Mouse (Mus musculus) hindbrain, embryonic 12.5 days (tissue): ENCODE results near the gene Acrbp. TPM values are rescaled to one million over a fixed set of nuclear protein-coding genes. Genes with fewer than 3 reads are reported as not detected.

Source experiments
- ATAC-seq: fragments of 200-750 bp; cut with Nextera tagmentation; 2 replicates; pipeline ENCODE4 v1.8.0; 2017; ENCODE audit warnings: moderate TSS enrichment; ENCODE audit not compliant: low FRiP score
- H3K27ac ChIP-seq: fragments of 300-500 bp; sonication (generic); 2 replicates; pipeline ENCODE4 v1.5.1; 2016; ENCODE audit warnings: mild to moderate bottlenecking
- H3K27me3 ChIP-seq: fragments of 300-500 bp; sonication (generic); 2 replicates; pipeline ENCODE4 v1.6.1; 2016; ENCODE audit warnings: mild to moderate bottlenecking
- H3K36me3 ChIP-seq: fragments of 300-500 bp; sonication (generic); 2 replicates; pipeline ENCODE4 v1.6.1; 2016; ENCODE audit warnings: mild to moderate bottlenecking
- H3K4me1 ChIP-seq: fragments of 300-500 bp; sonication (generic); 2 replicates; pipeline ENCODE4 v1.6.1; 2016
- H3K4me2 ChIP-seq: fragments of 300-500 bp; sonication (generic); replicated peaks from 2 replicates; pipeline ENCODE4 v1.6.1; 2016; ENCODE audit warnings: mild to moderate bottlenecking
- H3K4me3 ChIP-seq: fragments of 300-500 bp; sonication (generic); 2 replicates; pipeline ENCODE4 v1.5.1; 2016; ENCODE audit warnings: mild to moderate bottlenecking
- H3K9ac ChIP-seq: fragments of 300-500 bp; sonication (generic); 2 replicates; pipeline ENCODE4 v1.6.1; 2016; ENCODE audit warnings: mild to moderate bottlenecking, moderate library complexity
- H3K9me3 ChIP-seq: fragments of 300-500 bp; sonication (generic); replicated peaks from 2 replicates; pipeline ENCODE4 v1.6.1; 2016; ENCODE audit warnings: mild to moderate bottlenecking
- WGBS: fragments of 180-500 bp; shearing (Covaris S2); methylation state at CpG from one replicate; pipeline ENCODE4 v1.1.7; 2016; 5-methylcytosine and 5-hydroxymethylcytosine counted together
- microRNA-seq: library from miRNA; unstranded; fragments of <30 nt; microRNA quantifications from one replicate; pipeline ENCODE4, GENCODE M21; 2017
- polyA plus RNA-seq: library from polyadenylated mRNA; unstranded; fragments of >200 nt; fragmentation: Nextera tagmentation; extraction: Ambion mirVana; gene quantifications from 2 replicates; pipeline ENCODE4 v1.2.1, GENCODE M21; 2016

Acrbp gene
- polyA plus RNA-seq, 1 experiment from 2014 or later: 18.3 TPM

DNA sequence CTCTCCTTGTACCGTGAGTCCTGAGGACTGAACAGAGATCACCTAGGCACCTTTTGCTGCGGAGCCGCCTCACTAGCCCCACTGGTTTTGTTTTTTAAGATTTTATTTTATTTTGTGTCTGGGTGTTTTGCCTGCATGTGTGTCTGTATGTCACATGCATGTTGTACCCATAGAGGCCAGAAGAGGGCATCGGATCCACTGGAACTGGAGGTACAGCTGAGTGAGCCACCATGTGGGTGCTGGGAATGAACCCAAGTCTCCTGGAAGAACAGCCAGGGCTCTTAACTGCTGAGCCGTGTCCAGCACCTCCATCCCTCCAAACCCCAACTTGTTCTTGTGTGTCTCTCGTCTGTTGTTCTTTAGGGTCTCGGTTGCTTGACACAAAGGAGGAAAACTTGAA, 61.4 kb downstream of the Acrbp start:
- 92% methylated on average over 7 of the region's 7 CpGs for WGBS
- H3K4me1 ChIP-seq: no peaks in the 10 kb centered on the region
- ATAC-seq: no peak
- no peak overlapping the region for H3K4me3 ChIP-seq
- no peak overlapping the region for H3K27ac ChIP-seq
- no peaks in the 10 kb centered on the region for H3K9me3 ChIP-seq
- peaks cover 97% of the 10 kb centered on the region for H3K36me3 ChIP-seq
- no peak overlapping the region for H3K4me2 ChIP-seq
- no peaks in the 10 kb centered on the region for H3K27me3 ChIP-seq
- no peak overlapping the region for H3K9ac ChIP-seq

DNA sequence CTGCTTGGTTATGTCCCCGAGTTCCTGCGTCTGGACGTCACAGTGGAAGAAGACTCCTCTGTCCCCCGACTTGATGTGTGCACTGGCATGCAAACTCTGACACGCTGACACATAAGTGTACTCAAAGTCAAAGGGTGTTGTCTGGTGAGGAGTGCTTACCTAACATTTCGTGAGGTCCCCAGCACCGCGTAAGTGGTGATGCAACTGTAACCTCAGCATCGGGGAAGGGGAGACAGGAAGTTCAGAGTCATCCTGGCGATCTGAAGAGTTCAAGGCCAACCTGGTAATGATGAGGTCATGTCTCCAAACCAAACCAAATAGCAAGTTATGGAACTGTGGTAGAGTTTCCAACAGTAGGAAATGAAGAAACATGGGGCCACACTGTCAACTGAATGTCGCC, 63.1 kb downstream of the Acrbp start:
- Histone ChIP-seq H3K9ac (no peak overlapping the region), H3K4me1 (no peaks in the 10 kb centered on the region)

More for the DNA sequence above, 63.1 kb downstream of the Acrbp start:
- no peak for ATAC-seq
- no peaks in the 10 kb centered on the region for H3K9me3 ChIP-seq
- no peak overlapping the region for H3K4me2 ChIP-seq
- no peaks in the 10 kb centered on the region for H3K27me3 ChIP-seq
- H3K36me3 ChIP-seq: peaks cover 96% of the 10 kb centered on the region
- no peak overlapping the region for H3K27ac ChIP-seq
- no peak overlapping the region for H3K4me3 ChIP-seq
- 94% methylated on average over 11 of the region's 11 CpGs for WGBS

Small RNA genes within 50 kb of the gene (microRNA-seq; reads per million reads assigned to microRNA genes)
- gene Mir7045: 0.81 reads per million

Other genes starting within 250 kb of the Acrbp start
- 8.7 and 9.2 TPM in 2 replicates for gene Spsb2, start 241.0 kb upstream of the Acrbp start, polyA plus RNA-seq
- 481 and 483 TPM in 2 replicates for gene Tpi1, start 235.4 kb upstream of the Acrbp start, polyA plus RNA-seq
- gene Usp5, start 220.2 kb upstream of the Acrbp start, polyA plus RNA-seq: 200 and 202 TPM in 2 replicates
- gene Cdca3, start 220.1 kb upstream of the Acrbp start, polyA plus RNA-seq: 111 and 120 TPM in 2 replicates
- gene Gnb3, start 209.4 kb upstream of the Acrbp start, polyA plus RNA-seq: 0.52 and 0.92 TPM in 2 replicates
- gene P3h3, start 191.9 kb upstream of the Acrbp start, polyA plus RNA-seq: 34.5 and 39.6 TPM in 2 replicates
- gene Gpr162, start 185.7 kb upstream of the Acrbp start, polyA plus RNA-seq: 11.3 and 12.7 TPM in 2 replicates
- gene Cd4, start 161.5 kb upstream of the Acrbp start, polyA plus RNA-seq: 0.06 TPM in 1 of 2 replicates, not detected in the other
- 1.9 and 2.1 TPM in 2 replicates for gene Lag3, start 138.0 kb upstream of the Acrbp start, polyA plus RNA-seq
- 637 and 707 TPM in 2 replicates for gene Ptms, start 129.6 kb upstream of the Acrbp start, polyA plus RNA-seq
- 462 and 488 TPM in 2 replicates for gene Mlf2, start 118.3 kb upstream of the Acrbp start, polyA plus RNA-seq
- gene Cops7a, start 84.2 kb upstream of the Acrbp start, polyA plus RNA-seq: 99.5 and 101 TPM in 2 replicates
- 8.6 and 8.9 TPM in 2 replicates for gene Pianp, start 53.0 kb upstream of the Acrbp start, polyA plus RNA-seq
- gene Zfp384, start 40.5 kb upstream of the Acrbp start, polyA plus RNA-seq: 21.6 and 22.3 TPM in 2 replicates
- gene Ing4, start 9.9 kb upstream of the Acrbp start, polyA plus RNA-seq: 151 and 159 TPM in 2 replicates
- 0.33 and 0.40 TPM in 2 replicates for gene Lpar5, start 18.2 kb downstream of the Acrbp start, polyA plus RNA-seq
- gene Chd4, start 46.3 kb downstream of the Acrbp start, polyA plus RNA-seq: 131 and 133 TPM in 2 replicates
- gene Nop2, start 82.2 kb downstream of the Acrbp start, polyA plus RNA-seq: 48.1 and 54.2 TPM in 2 replicates
- 19.2 and 21.3 TPM in 2 replicates for gene Iffo1, start 95.6 kb downstream of the Acrbp start, polyA plus RNA-seq
- gene Gapdh, start 116.8 kb downstream of the Acrbp start, polyA plus RNA-seq: 1,498 and 1,567 TPM in 2 replicates
- 140 and 142 TPM in 2 replicates for gene Ncapd2, start 142.0 kb downstream of the Acrbp start, polyA plus RNA-seq
- gene Mrpl51, start 142.1 kb downstream of the Acrbp start, polyA plus RNA-seq: 163 and 165 TPM in 2 replicates
- 5.9 and 6.0 TPM in 2 replicates for gene Vamp1, start 165.9 kb downstream of the Acrbp start, polyA plus RNA-seq
- 2.5 and 2.9 TPM in 2 replicates for gene Tapbpl, start 182.2 kb downstream of the Acrbp start, polyA plus RNA-seq
- 1.6 and 1.9 TPM in 2 replicates for gene Cd27, start 187.3 kb downstream of the Acrbp start, polyA plus RNA-seq
- 0.16 TPM in 1 of 2 replicates, not detected in the other for gene Tuba3a, start 236.4 kb downstream of the Acrbp start, polyA plus RNA-seq